ENCODE assay signal across 8 mouse cellular contexts in the genomic region with DNA sequence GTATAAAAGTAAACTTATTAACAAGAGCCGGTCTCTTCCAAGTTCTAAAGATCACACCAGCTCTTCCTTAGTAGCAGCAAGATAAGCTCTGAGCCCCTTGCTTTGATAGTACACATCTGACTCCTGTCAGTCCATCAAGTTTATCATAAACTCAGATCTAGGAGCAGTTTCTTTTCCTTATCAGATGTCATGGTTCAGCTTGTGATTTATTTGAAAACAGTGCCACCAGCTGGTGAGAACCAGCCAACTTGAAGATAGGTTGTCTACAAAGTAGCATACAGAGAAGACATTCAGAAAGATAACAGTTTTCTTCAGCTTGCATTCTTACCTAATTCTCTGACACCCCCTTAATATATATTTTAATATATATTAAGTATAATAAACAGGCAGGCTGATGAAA. TPM values are rescaled to one million over a fixed set of nuclear protein-coding genes. Genes with fewer than 3 reads are reported as not detected.
A peak's percentile ranks its signal among the peaks of the same experiment; 100 is the strongest.
DNase-seq lines count a peak whose midpoint lies in the region; ATAC-seq and TF ChIP-seq lines count a peak whose summit lies in the region.

No protein-coding gene starts in this region.

- no peak for TF ChIP-seq POLR2A in kidney, adult 2 months (IDR thresholded peaks at IDR 0.05; ENCODE audit: low read depth, low read length)

- H3K27me3 ChIP-seq in kidney, adult 2 months (replicated peaks; ENCODE audit: control insufficient read depth, insufficient read depth, low read length): no peaks in the 10 kb centered on the region
- no peaks in the 10 kb centered on the region for H3K27me3 ChIP-seq in kidney, embryonic 16.5 days (ENCODE audit: insufficient read depth, low read length)

- WGBS in kidney, adult 2 months: 34% methylated on average over 1 of the region's 1 CpGs
- WGBS in kidney, embryonic 16.5 days: 79% methylated on average over 1 of the region's 1 CpGs

- no peak overlapping the region for H3K9ac ChIP-seq in kidney, embryonic 16.5 days (replicated peaks; ENCODE audit: low read length)

- no peak overlapping the region for H3K27ac ChIP-seq in kidney, adult 2 months (ENCODE audit: insufficient read depth, low read depth, low read length)
- no peak overlapping the region for H3K27ac ChIP-seq in kidney, embryonic 16.5 days (ENCODE audit: low read length)

- H3K4me1 ChIP-seq in kidney, adult 2 months (ENCODE audit: control insufficient read depth, insufficient read depth, low read length): no peaks in the 10 kb centered on the region; the same call in 1 of the 2 replicates
- H3K4me1 ChIP-seq in kidney, embryonic 16.5 days (ENCODE audit: insufficient read depth, low read length): 0 out of 2 replicates have a peak, but pooled peaks cover 2% of the 10 kb centered on the region

- H3K4me3 ChIP-seq in kidney, adult 2 months (ENCODE audit: insufficient read depth, low read depth, low read length): no peak overlapping the region
- H3K4me3 ChIP-seq in kidney, embryonic 16.5 days (ENCODE audit: low read length): no peak overlapping the region

- no peak for ATAC-seq in kidney, embryonic 16.5 days (ENCODE audit: low FRiP score, low TSS enrichment)
- ATAC-seq in granulocyte monocyte progenitor cell, adult 5-6 weeks (replicated peaks; ENCODE audit: poor library complexity, severe bottlenecking): peak; percentile 48; the same call in 1 of the 2 replicates

- DNase-seq in kidney, adult 2 months: peak; percentile 71
- peak; percentile 78 for DNase-seq in NIH3T3 (ENCODE audit: low read depth)
- peak; percentile 76 to 79 for DNase-seq in cerebellum, adult 18-20 months
- peak; percentile 65 for DNase-seq in left cerebral cortex, adult 11 months (ENCODE audit: low spot score)
- peak; percentile 62 for DNase-seq in retina, postnatal 7 days (ENCODE audit: low read depth, low spot score)
- no peak for DNase-seq in yolk sac, embryonic 10.5 days (ENCODE audit: low spot score)

- H3K9me3 ChIP-seq in kidney, embryonic 16.5 days (ENCODE audit: low read length): no peaks in the 10 kb centered on the region; the same call in 1 of the 2 replicates

- H3K36me3 ChIP-seq in kidney, adult 2 months (ENCODE audit: control insufficient read depth, insufficient read depth, low read length): no peaks in the 10 kb centered on the region; the same call in none of the 2 replicates
- peaks cover 24% of the 10 kb centered on the region for H3K36me3 ChIP-seq in kidney, embryonic 16.5 days (ENCODE audit: insufficient read depth, low read length)

- H3K4me2 ChIP-seq in kidney, embryonic 16.5 days (replicated peaks; ENCODE audit: low read depth, low read length): no peak overlapping the region

- TF ChIP-seq CTCF in kidney, adult 2 months (conservative IDR thresholded peaks at IDR 0.05; ENCODE audit: insufficient read depth, insufficient read length, low read depth, low read length): 0 out of 2 replicates have a peak, but pooled peaks have one; percentile 3

RNA-seq across cellular contexts. Expression of a gene that starts 37.4 kb away (rescaled TPM):
- 9.9 and 15.2 TPM in 2 replicates for polyA plus RNA-seq in kidney, adult 2 months (2012; rRNA removed)
- polyA plus RNA-seq in kidney, embryonic 16.5 days (2015; fragmentation: Nextera tagmentation; extraction: Ambion mirVana): 70.9 and 78.3 TPM in 2 replicates
- 145 and 157 TPM in 2 replicates for total RNA-seq in granulocyte monocyte progenitor cell, adult 5-6 weeks (2014; fragmentation: Nextera tagmentation)
- 212 and 223 TPM in 2 replicates for total RNA-seq in granulocyte monocyte progenitor cell, adult 5-6 weeks (2017)
